ENCODE assay signal across 18 mouse cellular contexts in the genomic region with DNA sequence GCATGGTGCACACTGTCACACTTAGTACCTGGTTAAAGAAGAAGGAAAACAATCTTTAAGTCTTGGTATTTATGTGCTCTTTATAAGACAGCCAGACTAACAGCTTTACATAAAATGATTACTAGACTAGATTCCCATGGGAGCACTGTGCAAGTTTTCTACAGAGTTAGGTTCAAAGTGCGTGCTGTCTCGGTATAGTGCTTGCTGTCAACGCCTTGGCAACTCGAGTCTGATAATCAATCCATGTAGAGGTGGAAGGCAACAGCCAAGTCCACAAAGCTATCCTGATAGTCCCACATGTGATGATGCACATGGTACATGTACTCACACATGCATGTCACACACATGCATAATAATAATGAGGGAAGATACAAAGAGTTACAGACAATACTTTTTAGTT.
"Had no signal": no experiment of that assay in that cellular context is flagged by ENCODE, and none has a peak within 500 bp of the region (broad histone marks: within the 10 kb centered on the region; RNA-seq: fewer than 3 reads in every experiment).

No protein-coding gene starts in this region.

- DNase-seq: kidney, adult 11 months; kidney, postnatal 10 days; liver, postnatal 0 days; retina, postnatal 1 day; right cerebral cortex, postnatal 25 days; thymus, adult 18-20 months; thymus, postnatal 4 days had no signal

- H3K9ac ChIP-seq: kidney, embryonic 15.5 days; limb, embryonic 13.5 days; liver, embryonic 14.5 days; liver, postnatal 0 days; lung, embryonic 14.5 days; midbrain, embryonic 15.5 days; neural tube, embryonic 13.5 days had no signal

- H3K4me3 ChIP-seq: kidney, embryonic 15.5 days; limb, embryonic 10.5 days; limb, embryonic 13.5 days; midbrain, embryonic 15.5 days; myocyte; neural tube, embryonic 13.5 days had no signal

- ATAC-seq: liver, postnatal 0 days; midbrain, embryonic 15.5 days had no signal

- H3K27me3 ChIP-seq: kidney, embryonic 15.5 days; limb, embryonic 13.5 days; midbrain, embryonic 15.5 days; neural tube, embryonic 13.5 days had no signal

- H3K4me2 ChIP-seq: kidney, embryonic 15.5 days; limb, embryonic 13.5 days; liver, embryonic 11.5 days; lung, embryonic 14.5 days; midbrain, embryonic 11.5 days; midbrain, embryonic 15.5 days; neural tube, embryonic 13.5 days had no signal

- H3K4me1 ChIP-seq: limb, embryonic 10.5 days had no signal

- H3K9me3 ChIP-seq: kidney, embryonic 15.5 days; limb, embryonic 10.5 days; limb, embryonic 13.5 days; midbrain, embryonic 15.5 days; neural tube, embryonic 13.5 days had no signal

- H3K27ac ChIP-seq: kidney, embryonic 15.5 days; limb, embryonic 10.5 days; limb, embryonic 13.5 days; liver, embryonic 14.5 days; macrophage; midbrain, embryonic 15.5 days; neural tube, embryonic 13.5 days had no signal
